Mouse (Mus musculus): ENCODE measurements at regions not wholly inside any gene's neighbourhood (a gene's known extent, or its start where the extent isn't known, plus 50 kb on each side); places are given as distances from the start of the nearest gene placed in this dataset.

DNA sequence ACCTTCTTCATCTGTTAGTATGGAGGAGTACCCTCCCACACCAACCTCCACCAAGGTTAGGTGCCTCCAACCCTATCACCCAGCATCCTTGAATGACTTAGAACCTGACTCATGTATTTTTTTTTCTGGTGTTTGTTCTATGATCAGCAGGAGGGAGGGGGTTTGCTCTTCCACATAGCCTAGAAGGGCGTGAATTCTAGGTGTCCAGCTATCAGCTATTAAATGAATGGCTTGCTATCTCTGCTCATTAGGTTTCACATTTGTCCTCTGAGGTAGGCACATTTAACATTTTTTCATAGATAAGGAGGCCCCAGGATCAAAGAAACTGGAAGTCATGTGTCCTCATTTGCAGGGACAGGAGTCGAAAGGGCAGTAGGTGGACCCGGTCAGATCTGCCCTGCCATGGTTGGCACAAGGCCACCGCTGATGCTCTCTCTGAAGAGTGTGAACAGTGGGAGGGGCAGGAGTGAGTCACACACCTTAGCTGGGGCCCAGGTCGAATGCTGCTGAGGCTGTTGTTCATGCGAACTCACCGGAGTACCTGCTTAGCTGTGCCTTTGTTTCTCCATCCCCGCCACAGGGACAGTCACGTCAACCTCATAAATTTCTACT, 424.4 kb downstream of the Med13l start:
- Histone ChIP-seq H3K9me3 (no peaks in the 10 kb centered on the region), H3K27ac (no peak overlapping the region), H3K27me3 (replicated peaks) (no peaks in the 10 kb centered on the region), H3K4me2 (replicated peaks) (no peak overlapping the region), H3K36me3 (no peaks in the 10 kb centered on the region), H3K4me1 (no peaks in the 10 kb centered on the region; the same call in 1 of the 2 replicates), H3K4me3 (no peak overlapping the region), H3K9ac (no peak overlapping the region)
- no peak for ATAC-seq (ENCODE audit: low FRiP score, low read depth)
- WGBS, result 89% methylated on average over 9 of the region's 9 CpGs

DNA sequence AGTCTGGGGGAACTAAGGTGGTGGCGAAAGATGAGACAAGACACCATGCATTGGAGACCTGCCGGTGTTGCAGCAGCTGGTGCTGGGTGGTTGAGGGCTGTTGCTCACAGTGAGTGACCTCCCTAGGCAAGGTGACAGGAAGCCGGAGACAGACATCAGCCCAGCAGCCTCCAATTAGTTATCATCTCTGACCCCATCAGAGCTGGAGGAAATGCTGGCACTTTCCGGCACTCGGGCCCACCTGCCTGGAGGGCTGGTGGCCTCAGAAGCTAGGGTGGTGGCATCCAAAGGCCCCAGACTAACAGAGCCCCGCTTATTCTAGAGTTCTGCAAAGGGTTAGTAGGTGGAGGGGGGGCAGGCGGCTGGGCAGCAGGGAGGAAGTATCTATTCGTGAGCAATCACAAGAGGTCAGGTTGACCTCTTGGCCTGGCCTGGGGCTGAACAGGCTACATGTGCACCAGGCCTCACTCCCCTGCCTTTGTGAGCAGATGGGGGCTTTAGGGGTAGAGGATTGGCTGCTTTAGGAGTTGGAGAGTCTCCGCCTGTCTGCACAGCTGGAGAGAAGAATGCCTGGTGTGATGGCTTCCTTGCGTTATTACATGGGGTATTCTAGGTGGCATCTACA, 427.0 kb downstream of the Med13l start:
- WGBS, result 62% methylated on average over 10 of the region's 10 CpGs
- Histone ChIP-seq H3K4me3 (no peak overlapping the region), H3K9ac (no peak overlapping the region), H3K27me3 (replicated peaks) (no peaks in the 10 kb centered on the region), H3K36me3 (no peaks in the 10 kb centered on the region), H3K4me1 (no peaks in the 10 kb centered on the region), H3K9me3 (no peaks in the 10 kb centered on the region), H3K27ac (no peak overlapping the region), H3K4me2 (replicated peaks) (no peak overlapping the region)
- ATAC-seq (ENCODE audit: low FRiP score, low read depth), result no peak

DNA sequence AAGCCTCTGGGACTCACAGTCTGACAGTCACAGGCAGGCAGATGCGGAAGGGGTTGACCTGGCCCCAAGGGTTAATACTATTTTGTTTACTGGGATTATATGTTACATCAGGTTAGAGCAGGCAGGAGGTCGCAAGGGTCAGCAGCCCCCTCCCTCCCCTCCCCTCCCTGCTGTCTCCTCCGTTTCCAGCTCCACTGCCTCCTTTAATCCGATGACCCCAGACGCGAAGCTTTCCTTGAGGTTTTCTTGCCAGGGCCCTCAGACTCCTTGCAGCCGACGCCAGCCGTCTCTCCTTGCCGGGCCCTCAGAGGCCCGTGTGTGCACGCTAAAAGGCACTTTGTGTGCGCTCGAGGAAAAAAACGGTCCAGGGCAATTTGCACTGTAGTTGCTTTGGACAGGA, 438.6 kb downstream of the Med13l start:
- no peak for ATAC-seq (ENCODE audit: low FRiP score, low read depth)
- H3K9ac ChIP-seq, result no peak overlapping the region
- H3K9me3 ChIP-seq, result no peaks in the 10 kb centered on the region
- H3K4me3 ChIP-seq, result no peak overlapping the region
- H3K36me3 ChIP-seq, result no peaks in the 10 kb centered on the region
- 11% methylated on average over 15 of the region's 15 CpGs for WGBS
- H3K27me3 ChIP-seq (replicated peaks), result no peaks in the 10 kb centered on the region
- no peak overlapping the region for H3K4me2 ChIP-seq (replicated peaks)
- H3K4me1 ChIP-seq, result no peaks in the 10 kb centered on the region
- no peak overlapping the region for H3K27ac ChIP-seq

DNA sequence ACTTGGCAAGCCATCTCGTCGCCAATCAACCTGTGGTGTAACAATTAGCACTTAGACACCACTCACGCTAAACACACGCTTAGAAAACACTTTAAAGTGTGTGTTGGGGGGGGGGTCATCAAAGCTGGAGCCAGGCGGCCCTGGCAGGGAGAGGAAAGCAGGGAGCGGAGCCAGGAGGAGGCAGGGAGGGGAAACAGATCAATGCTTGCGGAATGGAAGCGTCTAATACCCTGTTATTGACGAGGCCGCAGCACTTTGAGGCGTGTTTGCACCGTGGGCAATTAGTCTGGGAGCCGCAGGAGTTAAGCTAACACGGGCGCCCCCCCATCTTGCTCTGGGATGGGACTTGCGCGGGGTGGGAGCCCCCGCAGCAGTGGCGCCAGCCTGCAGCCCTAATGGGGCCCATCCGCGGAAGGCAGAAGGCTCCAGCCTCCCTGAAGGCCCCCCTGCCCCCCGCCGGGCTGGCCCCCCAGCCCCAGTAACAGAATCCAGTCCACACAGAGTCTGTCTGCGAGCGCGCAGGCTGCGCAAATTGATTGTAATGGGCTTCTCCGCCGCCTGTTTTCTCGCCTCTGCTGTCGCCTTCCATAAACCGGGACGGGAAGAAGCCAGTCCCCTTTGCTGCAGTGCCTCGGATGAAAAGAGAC, 445.5 kb downstream of the Med13l start:
- Histone ChIP-seq H3K4me3 (peak overlapping the region; percentile 36), H3K4me1 (peaks cover 9% of the 10 kb centered on the region), H3K36me3 (no peaks in the 10 kb centered on the region), H3K27me3 (replicated peaks) (peaks cover 20% of the 10 kb centered on the region; the same call in 1 of the 2 replicates), H3K9me3 (no peaks in the 10 kb centered on the region), H3K9ac (peak overlapping the region; percentile 58), H3K27ac (no peak overlapping the region), H3K4me2 (replicated peaks) (peak overlapping the region; percentile 90)
- ATAC-seq (ENCODE audit: low FRiP score, low read depth), result peak; percentile 29; the same call in 1 of the 2 replicates
- WGBS, result 2% methylated on average over 34 of the region's 34 CpGs

DNA sequence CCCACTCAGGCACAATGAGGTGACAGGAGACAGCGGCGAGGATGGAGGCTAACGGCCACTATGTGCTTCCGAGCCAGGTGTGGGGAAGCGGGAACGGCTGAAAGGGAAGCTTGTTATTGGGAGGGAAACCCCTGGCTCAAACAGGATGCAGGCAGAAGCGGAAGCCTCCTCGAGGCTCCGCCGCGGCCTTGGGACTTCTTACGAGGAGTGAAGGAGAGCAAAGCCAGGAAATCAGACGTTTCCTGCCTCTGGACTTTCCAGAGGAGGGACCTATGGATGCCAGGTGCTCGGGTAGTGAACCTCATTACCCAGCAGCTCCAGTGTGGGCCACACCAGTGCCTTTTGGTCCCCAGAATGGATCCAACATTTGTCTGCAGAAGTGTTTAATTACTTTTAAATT, 449.6 kb downstream of the Med13l start:
- Histone ChIP-seq H3K9me3 (no peaks in the 10 kb centered on the region), H3K27ac (no peak overlapping the region), H3K4me2 (replicated peaks) (no peak overlapping the region), H3K9ac (no peak overlapping the region), H3K36me3 (no peaks in the 10 kb centered on the region), H3K4me3 (no peak overlapping the region), H3K4me1 (peaks cover 9% of the 10 kb centered on the region), H3K27me3 (replicated peaks) (peaks cover 21% of the 10 kb centered on the region; the same call in 1 of the 2 replicates)
- 79% methylated on average over 14 of the region's 14 CpGs for WGBS
- no peak for ATAC-seq (ENCODE audit: low FRiP score, low read depth)

DNA sequence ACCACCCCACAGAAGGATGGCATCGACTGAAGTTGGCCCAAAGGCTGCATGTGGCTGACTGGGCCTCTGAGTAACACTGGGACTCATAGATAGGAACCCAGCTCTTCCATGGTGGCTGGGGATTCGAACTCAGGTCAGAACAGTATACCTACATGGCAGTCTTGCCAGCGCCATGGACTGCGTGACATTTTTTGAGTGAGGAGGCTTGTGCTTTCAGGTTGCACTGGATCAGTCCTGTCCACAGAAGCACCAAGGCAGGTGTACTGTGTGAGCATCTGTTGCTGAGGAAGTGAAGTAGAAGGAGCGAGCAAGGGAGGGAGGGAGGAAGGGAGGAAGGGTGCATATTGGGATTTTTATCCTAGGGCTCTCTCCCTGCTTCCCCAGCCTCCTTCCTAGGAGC, 454.7 kb downstream of the Med13l start:
- no peak overlapping the region for H3K4me2 ChIP-seq (replicated peaks)
- no peaks in the 10 kb centered on the region for H3K36me3 ChIP-seq
- H3K4me1 ChIP-seq, result peaks cover 16% of the 10 kb centered on the region
- 0 out of 2 replicates have a peak, but pooled peaks cover 2% of the 10 kb centered on the region for H3K27me3 ChIP-seq (replicated peaks)
- H3K4me3 ChIP-seq, result no peak overlapping the region
- no peak for ATAC-seq (ENCODE audit: low FRiP score, low read depth)
- H3K27ac ChIP-seq, result no peak overlapping the region
- no peak overlapping the region for H3K9ac ChIP-seq
- no peaks in the 10 kb centered on the region for H3K9me3 ChIP-seq
- WGBS, result 75% methylated on average over 5 of the region's 5 CpGs

DNA sequence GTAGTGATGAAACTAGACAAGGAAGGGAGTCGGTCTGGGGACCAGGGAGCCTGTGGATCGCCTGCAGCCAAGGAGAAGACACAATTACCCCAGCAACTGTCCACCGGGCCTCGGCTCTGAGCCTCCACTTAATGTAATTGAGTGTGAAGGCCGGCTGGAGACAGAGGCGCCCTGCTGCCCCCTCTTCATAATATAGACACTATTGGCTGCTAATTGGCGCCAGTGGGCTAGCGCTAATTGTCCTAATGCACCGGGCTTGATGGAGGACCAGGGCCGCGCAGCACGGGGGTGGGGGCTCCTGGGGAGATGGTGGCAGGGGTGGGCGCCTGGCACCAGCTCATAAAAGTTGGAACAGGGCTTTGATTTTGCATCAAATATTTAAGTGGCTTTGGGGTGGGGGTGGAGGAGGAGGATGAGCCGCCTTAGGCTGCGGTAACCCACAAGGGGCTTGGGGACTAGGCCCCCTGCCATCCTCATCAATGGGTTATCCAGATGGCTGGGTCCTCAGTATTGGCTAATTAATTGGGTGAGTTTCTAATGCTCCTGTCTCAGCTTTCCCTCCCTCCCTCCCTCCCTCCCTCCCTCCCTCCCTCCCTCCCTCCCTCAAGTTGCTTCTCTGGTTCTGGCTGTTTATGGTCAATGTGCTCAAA, 455.3 kb downstream of the Med13l start:
- peak; percentile 63 for ATAC-seq (ENCODE audit: low FRiP score, low read depth)
- H3K27ac ChIP-seq, result no peak overlapping the region
- H3K9me3 ChIP-seq, result no peaks in the 10 kb centered on the region
- 4% methylated on average over 15 of the region's 15 CpGs for WGBS
- no peak overlapping the region for H3K9ac ChIP-seq
- 0 out of 2 replicates have a peak, but pooled peaks cover 2% of the 10 kb centered on the region for H3K27me3 ChIP-seq (replicated peaks)
- peaks cover 16% of the 10 kb centered on the region for H3K4me1 ChIP-seq
- H3K4me2 ChIP-seq (replicated peaks), result no peak overlapping the region; the same call in 1 of the 2 replicates
- no peaks in the 10 kb centered on the region for H3K36me3 ChIP-seq
- H3K4me3 ChIP-seq, result no peak overlapping the region

DNA sequence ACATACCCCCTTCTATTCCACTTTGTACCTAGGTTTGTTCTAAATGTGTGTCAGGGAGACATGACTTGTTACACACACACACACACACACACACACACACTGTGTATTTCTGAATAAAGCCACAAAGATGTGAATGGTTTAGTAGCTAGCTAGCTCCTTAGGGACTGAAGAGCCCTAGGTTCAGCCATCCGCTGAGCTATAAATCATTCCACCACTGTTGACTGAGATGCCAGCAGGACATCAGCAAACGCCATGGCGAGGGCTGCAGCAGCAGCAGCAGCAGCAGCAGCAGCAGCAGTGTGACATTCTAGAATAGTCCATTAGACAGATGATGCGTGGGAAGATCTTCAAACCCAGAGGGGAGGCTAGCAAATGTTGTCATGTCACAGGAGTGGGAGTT, 455.9 kb downstream of the Med13l start:
- Histone ChIP-seq H3K27me3 (replicated peaks) (0 out of 2 replicates have a peak, but pooled peaks cover 2% of the 10 kb centered on the region), H3K4me1 (peaks cover 16% of the 10 kb centered on the region), H3K9me3 (no peaks in the 10 kb centered on the region), H3K4me2 (replicated peaks) (no peak overlapping the region), H3K4me3 (no peak overlapping the region), H3K36me3 (no peaks in the 10 kb centered on the region), H3K27ac (no peak overlapping the region), H3K9ac (no peak overlapping the region)
- 10% methylated on average over 4 of the region's 4 CpGs for WGBS
- 0 out of 2 replicates have a peak, but pooled peaks have one; percentile 56 for ATAC-seq (ENCODE audit: low FRiP score, low read depth)

DNA sequence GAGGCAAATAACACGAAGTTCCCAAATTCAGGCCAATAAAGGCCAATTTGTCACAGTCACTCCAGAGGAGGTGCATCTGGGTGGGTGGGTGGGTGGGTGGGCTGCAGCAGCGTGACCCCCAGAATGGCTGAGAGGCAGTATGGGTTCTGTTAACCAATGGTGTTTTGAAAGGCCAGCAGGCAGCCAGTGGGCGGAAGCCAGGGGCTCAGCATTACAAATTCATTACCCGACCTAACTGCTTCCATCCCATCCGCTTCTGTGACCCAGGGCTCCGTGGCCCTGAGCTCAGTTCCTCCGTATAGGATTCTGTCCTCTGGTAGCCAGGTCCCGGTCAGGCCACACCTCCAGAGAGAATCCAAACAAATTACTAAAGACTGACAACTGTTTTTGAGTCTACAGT, 463.5 kb downstream of the Med13l start:
- no peak overlapping the region for H3K27ac ChIP-seq
- no peaks in the 10 kb centered on the region for H3K27me3 ChIP-seq (replicated peaks)
- no peaks in the 10 kb centered on the region for H3K36me3 ChIP-seq
- H3K4me1 ChIP-seq, result 0 out of 2 replicates have a peak, but pooled peaks cover 4% of the 10 kb centered on the region
- 42% methylated on average over 8 of the region's 8 CpGs for WGBS
- H3K4me2 ChIP-seq (replicated peaks), result 0 out of 2 replicates have a peak overlapping the region, but pooled peaks have one; percentile 3
- H3K9me3 ChIP-seq, result no peaks in the 10 kb centered on the region
- no peak overlapping the region for H3K9ac ChIP-seq
- ATAC-seq (ENCODE audit: low FRiP score, low read depth), result no peak
- H3K4me3 ChIP-seq, result no peak overlapping the region

DNA sequence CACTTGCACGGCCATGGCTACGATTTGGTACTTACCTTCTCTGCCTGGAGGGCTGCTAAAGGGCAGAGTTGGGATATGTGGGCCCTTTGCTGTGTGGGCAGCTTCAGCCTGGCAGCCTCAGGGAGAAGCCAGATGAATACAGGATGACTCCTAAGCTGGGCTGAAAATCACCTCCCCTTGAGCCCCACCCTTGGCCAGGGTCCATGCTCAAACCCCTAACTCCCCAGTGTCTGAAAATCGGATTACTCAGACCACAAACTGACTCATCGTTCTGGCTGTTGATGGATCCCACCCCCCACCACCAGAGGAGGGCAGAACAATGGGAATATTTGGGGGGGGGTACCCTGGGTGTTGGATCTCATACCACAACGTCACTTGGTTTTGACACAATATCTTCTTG, 471.6 kb downstream of the Med13l start:
- 87% methylated on average over 5 of the region's 5 CpGs for WGBS

DNA sequence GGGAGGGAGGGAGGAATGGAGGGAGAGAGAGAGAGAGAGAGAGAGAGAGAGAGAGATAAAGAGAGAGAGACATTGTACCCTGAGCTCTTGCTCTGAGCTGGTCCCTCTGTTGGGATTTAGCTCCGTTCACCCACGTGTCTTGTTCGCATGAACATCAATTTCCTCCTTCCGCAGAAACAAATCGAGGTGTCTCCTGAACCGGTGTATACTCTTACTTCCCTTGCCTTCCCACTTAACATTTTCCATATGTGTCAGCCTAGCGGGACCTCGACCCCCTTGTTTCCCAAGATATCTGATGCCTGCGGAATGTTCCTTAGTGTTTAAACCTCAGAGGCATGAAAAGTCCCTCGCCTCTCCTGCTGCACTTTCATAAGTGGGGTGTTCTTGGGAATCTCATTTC, 484.1 kb downstream of the Med13l start:
- Histone ChIP-seq H3K4me1 (no peaks in the 10 kb centered on the region), H3K27me3 (replicated peaks) (no peaks in the 10 kb centered on the region), H3K9me3 (no peaks in the 10 kb centered on the region), H3K27ac (no peak overlapping the region), H3K4me2 (replicated peaks) (no peak overlapping the region), H3K4me3 (no peak overlapping the region), H3K36me3 (no peaks in the 10 kb centered on the region), H3K9ac (no peak overlapping the region)
- 68% methylated on average over 10 of the region's 10 CpGs for WGBS
- ATAC-seq (ENCODE audit: low FRiP score, low read depth), result no peak

More for the DNA sequence above, 471.6 kb downstream of the Med13l start:
- ATAC-seq (ENCODE audit: low FRiP score, low read depth), result no peak
- H3K4me2 ChIP-seq (replicated peaks), result no peak overlapping the region
- no peak overlapping the region for H3K4me3 ChIP-seq
- H3K9me3 ChIP-seq, result no peaks in the 10 kb centered on the region
- no peaks in the 10 kb centered on the region for H3K27me3 ChIP-seq (replicated peaks)
- no peak overlapping the region for H3K27ac ChIP-seq
- H3K4me1 ChIP-seq, result no peaks in the 10 kb centered on the region
- no peak overlapping the region for H3K9ac ChIP-seq
- no peaks in the 10 kb centered on the region for H3K36me3 ChIP-seq

DNA sequence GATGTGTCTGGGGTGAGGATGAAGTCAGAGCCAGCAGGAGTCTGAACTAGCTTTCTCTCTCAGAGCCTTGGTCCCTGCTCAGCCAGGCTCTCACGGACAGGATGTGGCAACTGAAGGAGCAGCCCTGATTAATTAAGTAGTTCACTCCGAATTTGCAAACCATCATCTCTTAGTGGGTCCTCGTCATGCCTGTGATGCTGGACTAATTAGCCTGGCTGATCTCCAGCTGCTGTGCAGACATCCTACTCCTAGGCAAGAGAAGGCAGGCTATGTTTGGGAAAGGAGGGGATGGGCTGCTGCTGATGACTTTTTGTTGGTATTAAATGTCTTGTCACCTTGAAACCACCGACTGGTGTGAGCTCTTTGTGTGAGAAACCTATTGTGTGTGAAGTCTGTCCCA, 487.1 kb downstream of the Med13l start:
- Histone ChIP-seq H3K27ac (no peak overlapping the region), H3K4me1 (no peaks in the 10 kb centered on the region), H3K4me3 (no peak overlapping the region), H3K4me2 (replicated peaks) (no peak overlapping the region), H3K9ac (no peak overlapping the region), H3K36me3 (no peaks in the 10 kb centered on the region), H3K9me3 (no peaks in the 10 kb centered on the region), H3K27me3 (replicated peaks) (no peaks in the 10 kb centered on the region)
- WGBS, result 67% methylated on average over 4 of the region's 4 CpGs
- ATAC-seq (ENCODE audit: low FRiP score, low read depth), result no peak
